Mouse (Mus musculus) heart, embryonic 15.5 days (tissue): ENCODE data around the gene S100a11. TPM values are rescaled to one million over a fixed set of nuclear protein-coding genes. Genes with fewer than 3 reads are reported as not detected.
A peak's percentile ranks its signal among the peaks of the same experiment; 100 is the strongest.

Source experiments
- ATAC-seq: fragments of 200-750 bp; cut with Nextera tagmentation; replicated peaks from 2 replicates; pipeline ENCODE4 v1.8.0; 2017; ENCODE audit warnings: low read depth, moderate TSS enrichment; ENCODE audit not compliant: insufficient number of reproducible peaks, insufficient read depth, low FRiP score
- H3K27ac ChIP-seq: fragments of 300-500 bp; sonication (generic); 2 replicates; pipeline ENCODE4 v1.5.1; 2015; ENCODE audit warnings: mild to moderate bottlenecking, inconsistent platforms
- H3K27me3 ChIP-seq: fragments of 300-500 bp; sonication (generic); 2 replicates; pipeline ENCODE4 v1.6.1; 2015; ENCODE audit warnings: inconsistent platforms
- H3K36me3 ChIP-seq: fragments of 300-500 bp; sonication (generic); 2 replicates; pipeline ENCODE4 v1.6.1; 2015; ENCODE audit warnings: mild to moderate bottlenecking, inconsistent platforms
- H3K4me1 ChIP-seq: fragments of 300-500 bp; sonication (generic); replicated peaks from 2 replicates; pipeline ENCODE4 v1.6.1; 2015; ENCODE audit warnings: inconsistent platforms
- H3K4me2 ChIP-seq: fragments of 300-500 bp; sonication (generic); 2 replicates; pipeline ENCODE4 v1.6.1; 2015; ENCODE audit warnings: inconsistent platforms, mild to moderate bottlenecking, moderate library complexity
- H3K4me3 ChIP-seq: fragments of 300-500 bp; sonication (generic); 2 replicates; pipeline ENCODE4 v1.5.1; 2015; ENCODE audit warnings: mild to moderate bottlenecking, inconsistent platforms
- H3K9ac ChIP-seq: fragments of 300-500 bp; sonication (generic); 2 replicates; pipeline ENCODE4 v1.6.1; 2015; ENCODE audit warnings: mild to moderate bottlenecking, inconsistent platforms
- H3K9me3 ChIP-seq: fragments of 300-500 bp; sonication (generic); replicated peaks from 2 replicates; pipeline ENCODE4 v1.6.1; 2016; ENCODE audit warnings: inconsistent platforms
- WGBS: fragments of 180-500 bp; shearing (Covaris S2); methylation state at CpG from one replicate; pipeline ENCODE4 v1.1.7; 2015; ENCODE audit warnings: mixed read lengths; 5-methylcytosine and 5-hydroxymethylcytosine counted together
- polyA plus RNA-seq: library from polyadenylated mRNA; unstranded; fragments of >200 nt; fragmentation: Nextera tagmentation; extraction: Ambion mirVana; gene quantifications from 2 replicates; pipeline ENCODE4 v1.2.1, GENCODE M21; 2015

S100a11 gene
- polyA plus RNA-seq, 1 experiment from 2014 or later: 878 TPM

DNA sequence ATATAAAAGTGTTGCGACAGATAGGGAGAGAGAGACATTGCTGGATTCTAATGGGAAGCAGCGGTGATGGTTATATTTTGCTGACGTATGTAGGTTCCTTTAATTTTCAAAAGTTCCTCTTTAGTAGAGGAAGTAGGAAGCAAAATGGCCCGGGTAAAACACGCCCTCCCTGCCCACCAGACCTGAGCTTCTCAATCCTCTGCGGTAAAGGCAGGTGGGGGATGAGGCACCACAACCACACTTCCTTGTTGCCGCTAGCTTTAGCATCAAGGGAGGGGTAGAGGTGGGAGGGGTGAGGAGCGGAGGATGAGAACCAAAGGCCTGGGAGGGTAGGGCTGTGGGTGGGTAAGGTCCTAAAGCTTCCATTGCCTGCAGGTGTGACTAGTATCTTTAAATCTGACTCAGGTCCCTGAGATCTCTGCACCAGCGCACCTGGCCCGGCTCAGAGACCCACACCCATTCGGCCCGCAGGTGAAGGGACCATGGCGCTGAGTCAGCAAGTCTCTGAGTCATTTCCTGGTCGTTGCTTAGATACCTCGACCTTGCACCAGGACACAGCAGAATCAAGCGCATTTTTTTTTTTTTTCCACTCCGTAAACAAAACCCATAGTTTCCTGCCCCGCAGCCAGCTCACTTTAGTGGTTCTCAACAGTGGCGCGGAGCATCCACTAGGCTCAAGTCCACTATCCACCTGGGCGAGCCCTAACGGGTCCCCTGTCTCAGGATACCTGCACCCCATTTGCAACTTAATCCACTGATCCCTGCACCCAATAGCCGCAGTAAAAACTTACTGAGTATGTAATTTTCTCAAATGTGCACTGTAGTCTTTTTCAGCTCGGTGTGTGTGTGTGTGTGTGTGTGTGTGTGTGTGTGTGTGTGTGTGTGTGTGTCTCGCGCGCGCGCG is 14.1 kb upstream of the S100a11 start:
- 0 out of 2 replicates have a peak overlapping the region, but pooled peaks have one; percentile 13 for H3K27ac ChIP-seq
- H3K4me1 ChIP-seq: no peaks in the 10 kb centered on the region
- peak overlapping the region; percentile 32 for H3K4me2 ChIP-seq
- ATAC-seq: peak; percentile 53; the same call in 1 of the 2 replicates
- no peak overlapping the region for H3K9ac ChIP-seq
- 37% methylated on average over 30 of the region's 30 CpGs for WGBS
- H3K36me3 ChIP-seq: no peaks in the 10 kb centered on the region
- peak overlapping the region; percentile 15; the same call in 1 of the 2 replicates for H3K4me3 ChIP-seq
- H3K9me3 ChIP-seq: no peaks in the 10 kb centered on the region
- H3K27me3 ChIP-seq: no peaks in the 10 kb centered on the region

DNA sequence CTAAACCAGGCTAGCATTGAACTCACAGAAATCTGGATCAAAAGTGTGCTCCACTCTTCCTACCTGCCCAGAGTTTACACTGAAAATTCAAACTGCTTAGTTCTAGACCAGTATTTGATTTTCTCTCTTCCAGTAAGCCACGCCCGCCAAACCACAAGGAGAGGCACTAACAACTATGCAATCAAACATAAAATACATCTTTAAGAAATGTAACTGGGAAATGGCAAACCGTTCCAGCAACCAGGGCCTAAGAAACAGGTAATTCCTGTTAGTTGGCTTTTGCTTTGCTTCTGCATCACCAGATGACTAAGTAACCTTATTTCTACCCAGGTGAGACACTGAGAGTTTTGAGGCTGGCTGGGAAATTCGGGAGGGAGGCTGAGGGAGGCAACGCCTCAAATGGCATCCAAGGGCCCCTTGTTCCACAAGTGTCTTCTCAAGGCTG is 13.4 kb upstream of the S100a11 start:
- no peaks in the 10 kb centered on the region for H3K9me3 ChIP-seq
- no peaks in the 10 kb centered on the region for H3K4me1 ChIP-seq
- no peak overlapping the region for H3K27ac ChIP-seq
- H3K27me3 ChIP-seq: no peaks in the 10 kb centered on the region
- H3K4me2 ChIP-seq: no peak overlapping the region
- H3K9ac ChIP-seq: no peak overlapping the region
- 75% methylated on average over 5 of the region's 5 CpGs for WGBS
- H3K4me3 ChIP-seq: no peak overlapping the region
- H3K36me3 ChIP-seq: no peaks in the 10 kb centered on the region
- ATAC-seq: no peak

DNA sequence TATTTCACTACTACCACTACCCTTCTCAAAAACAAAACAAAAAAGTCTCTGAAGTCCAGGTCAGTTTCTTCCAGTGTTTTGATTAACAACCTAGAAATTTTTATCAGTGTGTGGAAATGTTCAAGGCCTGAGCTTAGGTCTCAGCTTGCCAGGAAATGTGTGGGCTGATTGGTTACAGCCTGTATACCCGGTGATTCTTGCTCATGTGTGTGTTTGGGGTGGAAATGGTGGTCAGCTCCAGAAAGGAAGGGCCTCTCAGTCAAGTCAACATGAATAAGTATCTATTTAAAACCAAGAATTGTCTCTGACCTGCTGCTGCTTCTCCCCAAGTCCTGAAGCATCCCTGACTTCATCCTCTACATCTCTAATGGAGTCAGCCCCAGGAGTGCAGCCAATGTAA is 11.0 kb upstream of the S100a11 start:
- no peaks in the 10 kb centered on the region for H3K4me1 ChIP-seq
- no peak for ATAC-seq
- no peaks in the 10 kb centered on the region for H3K9me3 ChIP-seq
- H3K36me3 ChIP-seq: no peaks in the 10 kb centered on the region
- 35% methylated on average over 1 of the region's 1 CpGs for WGBS
- no peak overlapping the region for H3K4me2 ChIP-seq
- no peak overlapping the region for H3K27ac ChIP-seq
- H3K9ac ChIP-seq: no peak overlapping the region
- H3K27me3 ChIP-seq: no peaks in the 10 kb centered on the region
- H3K4me3 ChIP-seq: no peak overlapping the region

DNA sequence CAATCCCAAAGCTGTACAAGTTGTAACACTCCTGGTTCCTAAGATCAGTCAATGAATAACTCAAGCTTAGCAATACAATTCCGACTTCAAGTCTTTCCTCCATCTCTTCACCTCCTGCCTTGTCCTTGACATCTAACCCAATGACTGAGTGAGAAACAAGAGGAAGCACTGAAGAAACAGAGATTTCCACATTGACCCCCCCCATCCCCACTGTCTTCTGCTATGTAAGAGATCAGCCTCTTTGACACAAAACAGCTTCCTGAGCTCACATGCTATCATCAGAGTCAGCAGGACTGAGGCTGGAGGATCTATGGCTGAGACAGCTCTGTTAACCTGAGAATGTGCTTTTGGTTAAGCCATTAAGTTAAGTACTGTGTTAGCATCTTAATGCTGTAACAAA is 9.3 kb upstream of the S100a11 start:
- Histone ChIP-seq H3K27me3 (no peaks in the 10 kb centered on the region), H3K4me3 (no peak overlapping the region), H3K36me3 (no peaks in the 10 kb centered on the region), H3K27ac (no peak overlapping the region), H3K4me2 (no peak overlapping the region), H3K9ac (no peak overlapping the region), H3K4me1 (no peaks in the 10 kb centered on the region), H3K9me3 (no peaks in the 10 kb centered on the region)
- WGBS: 61% methylated on average over 1 of the region's 1 CpGs
- no peak for ATAC-seq

DNA sequence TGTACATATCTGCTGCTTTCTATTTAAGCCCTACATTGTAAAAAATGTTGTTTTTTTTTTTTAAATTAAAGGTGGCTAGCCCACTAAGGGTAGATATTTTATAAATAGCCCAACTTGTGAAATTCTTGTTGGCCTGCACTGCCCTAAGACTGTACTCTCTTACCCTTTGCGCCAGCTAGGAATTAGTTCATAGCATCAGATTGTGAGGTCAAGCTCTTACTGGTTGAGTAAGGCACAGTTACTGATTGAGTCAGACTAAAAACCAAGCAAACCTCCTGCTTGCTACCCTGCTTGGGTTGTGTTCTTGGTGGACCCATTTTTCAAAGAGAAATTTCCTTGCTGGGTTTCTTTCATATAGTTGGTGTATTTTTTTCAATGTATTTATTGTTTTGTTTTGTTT is 8.5 kb upstream of the S100a11 start:
- 84% methylated on average over 1 of the region's 1 CpGs for WGBS
- Histone ChIP-seq H3K4me2 (no peak overlapping the region), H3K4me1 (no peaks in the 10 kb centered on the region), H3K27me3 (no peaks in the 10 kb centered on the region), H3K9ac (no peak overlapping the region), H3K9me3 (no peaks in the 10 kb centered on the region), H3K4me3 (no peak overlapping the region), H3K36me3 (no peaks in the 10 kb centered on the region), H3K27ac (no peak overlapping the region)
- no peak for ATAC-seq

DNA sequence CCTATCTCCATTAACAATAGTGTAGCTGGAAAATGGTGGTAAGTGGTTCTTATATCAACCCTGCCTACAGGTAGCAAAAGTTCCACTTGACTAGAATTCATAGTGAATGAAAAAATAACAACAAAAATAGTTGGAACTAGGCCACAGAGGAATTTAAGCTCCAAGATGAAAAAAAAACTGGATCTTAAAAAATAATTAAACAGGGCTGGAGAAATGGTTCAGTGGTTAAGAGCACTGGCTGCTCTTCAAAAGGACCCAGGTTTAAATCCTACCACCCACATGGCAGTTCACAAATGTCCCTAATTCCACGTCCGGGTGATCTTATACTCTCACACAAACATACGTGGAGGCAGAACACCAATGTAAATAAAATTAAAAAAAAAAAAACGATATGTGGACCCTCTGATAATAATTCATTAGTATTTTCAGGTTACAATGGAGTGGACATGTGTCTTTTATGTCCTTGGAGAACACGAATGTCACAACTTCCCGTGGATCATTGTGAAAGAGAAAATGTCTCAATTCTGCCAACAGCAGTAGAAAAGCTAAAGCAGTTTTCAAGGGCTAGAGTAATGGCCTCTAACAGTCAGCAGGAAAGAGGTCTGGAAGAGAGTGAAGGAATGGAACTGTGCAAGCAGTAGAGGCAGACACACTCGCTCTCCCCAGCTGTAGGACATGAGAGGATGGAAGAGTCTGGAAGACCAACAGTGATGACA is 7.7 kb upstream of the S100a11 start:
- Histone ChIP-seq H3K9ac (no peak overlapping the region), H3K36me3 (no peaks in the 10 kb centered on the region), H3K27ac (no peak overlapping the region), H3K4me2 (no peak overlapping the region), H3K27me3 (no peaks in the 10 kb centered on the region), H3K4me3 (no peak overlapping the region), H3K9me3 (no peaks in the 10 kb centered on the region), H3K4me1 (no peaks in the 10 kb centered on the region)
- ATAC-seq: no peak
- WGBS: 74% methylated on average over 7 of the region's 7 CpGs

DNA sequence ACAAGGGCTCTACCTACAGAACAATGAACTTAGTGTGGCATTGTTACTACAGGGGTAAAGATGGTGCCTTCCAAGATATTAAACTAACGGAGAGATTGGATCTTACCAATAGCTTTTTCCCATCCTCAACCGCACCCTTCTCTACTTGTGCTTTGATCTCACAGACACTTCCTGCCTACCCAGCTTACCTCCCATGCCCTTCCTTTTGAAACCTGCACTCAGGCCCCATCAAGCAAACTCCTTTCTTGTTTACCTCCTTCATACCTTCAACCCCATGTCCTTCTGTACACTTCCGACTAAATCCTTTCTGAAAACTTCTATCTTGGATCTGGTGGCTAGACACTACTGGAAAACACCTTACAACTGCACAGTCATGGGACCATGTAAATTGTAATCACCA is 5.7 kb upstream of the S100a11 start:
- H3K4me3 ChIP-seq: no peak overlapping the region
- H3K9ac ChIP-seq: no peak overlapping the region
- H3K4me2 ChIP-seq: no peak overlapping the region
- H3K9me3 ChIP-seq: no peaks in the 10 kb centered on the region
- H3K36me3 ChIP-seq: no peaks in the 10 kb centered on the region
- H3K27me3 ChIP-seq: no peaks in the 10 kb centered on the region
- no peaks in the 10 kb centered on the region for H3K4me1 ChIP-seq
- no peak for ATAC-seq
- WGBS: 82% methylated on average over 3 of the region's 3 CpGs
- no peak overlapping the region for H3K27ac ChIP-seq

DNA sequence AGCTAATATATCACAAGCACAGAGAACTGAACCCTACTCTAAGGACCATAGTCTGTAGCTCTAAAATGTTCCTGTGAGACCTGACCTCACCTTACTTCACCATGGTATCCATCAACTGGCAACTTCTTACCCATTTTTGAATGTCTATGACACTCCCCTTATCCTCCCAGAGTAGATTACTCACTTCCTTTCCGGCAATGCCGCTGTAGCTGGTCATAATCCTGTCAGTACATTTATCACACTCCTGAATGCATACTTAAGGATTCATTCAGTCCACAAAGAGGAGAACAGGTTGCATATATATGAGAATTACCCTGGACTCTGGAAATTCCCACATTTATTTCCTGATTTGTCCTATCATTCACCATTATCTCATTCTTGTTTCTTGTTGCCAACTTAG is 2.9 kb upstream of the S100a11 start:
- Histone ChIP-seq H3K4me1 (peaks cover 8% of the 10 kb centered on the region), H3K4me3 (no peak overlapping the region), H3K4me2 (no peak overlapping the region), H3K9ac (no peak overlapping the region), H3K36me3 (no peaks in the 10 kb centered on the region), H3K9me3 (no peaks in the 10 kb centered on the region), H3K27me3 (no peaks in the 10 kb centered on the region), H3K27ac (no peak overlapping the region)
- 64% methylated on average over 2 of the region's 2 CpGs for WGBS
- ATAC-seq: no peak

DNA sequence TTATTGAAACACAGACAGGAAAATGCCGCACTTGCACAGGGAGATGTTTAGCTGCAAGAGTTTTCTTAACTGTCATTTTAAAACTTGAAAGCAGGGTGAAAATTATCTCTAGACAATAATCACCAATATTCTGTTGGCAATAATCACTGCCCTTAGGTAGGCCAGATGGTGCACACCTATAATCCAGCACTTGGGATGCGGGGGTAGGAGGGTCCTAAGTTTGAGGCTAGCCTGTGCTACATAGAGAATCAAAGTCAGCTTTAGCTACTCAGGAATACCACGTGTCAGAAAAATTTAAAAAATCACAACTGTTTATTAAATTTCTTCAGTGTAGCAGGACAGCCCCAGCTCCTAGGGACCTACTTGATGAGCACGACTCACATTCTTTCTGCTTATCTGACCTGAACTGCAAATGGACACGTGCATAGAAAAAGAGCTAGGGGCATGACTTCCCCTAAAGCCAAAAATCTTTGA is 395 bp upstream of the S100a11 start:
- H3K9me3 ChIP-seq: no peaks in the 10 kb centered on the region
- H3K27me3 ChIP-seq: no peaks in the 10 kb centered on the region
- no peak for ATAC-seq
- peak overlapping the region; percentile 66 for H3K4me2 ChIP-seq
- WGBS: 47% methylated on average over 5 of the region's 5 CpGs
- peak overlapping the region; percentile 65; the same call in 1 of the 2 replicates for H3K9ac ChIP-seq
- peaks cover 2% of the 10 kb centered on the region; the same call in 1 of the 2 replicates for H3K36me3 ChIP-seq
- H3K4me3 ChIP-seq: peak overlapping the region; percentile 64
- H3K4me1 ChIP-seq: peaks cover 11% of the 10 kb centered on the region
- H3K27ac ChIP-seq: 0 out of 2 replicates have a peak overlapping the region, but pooled peaks have one; percentile 89

DNA sequence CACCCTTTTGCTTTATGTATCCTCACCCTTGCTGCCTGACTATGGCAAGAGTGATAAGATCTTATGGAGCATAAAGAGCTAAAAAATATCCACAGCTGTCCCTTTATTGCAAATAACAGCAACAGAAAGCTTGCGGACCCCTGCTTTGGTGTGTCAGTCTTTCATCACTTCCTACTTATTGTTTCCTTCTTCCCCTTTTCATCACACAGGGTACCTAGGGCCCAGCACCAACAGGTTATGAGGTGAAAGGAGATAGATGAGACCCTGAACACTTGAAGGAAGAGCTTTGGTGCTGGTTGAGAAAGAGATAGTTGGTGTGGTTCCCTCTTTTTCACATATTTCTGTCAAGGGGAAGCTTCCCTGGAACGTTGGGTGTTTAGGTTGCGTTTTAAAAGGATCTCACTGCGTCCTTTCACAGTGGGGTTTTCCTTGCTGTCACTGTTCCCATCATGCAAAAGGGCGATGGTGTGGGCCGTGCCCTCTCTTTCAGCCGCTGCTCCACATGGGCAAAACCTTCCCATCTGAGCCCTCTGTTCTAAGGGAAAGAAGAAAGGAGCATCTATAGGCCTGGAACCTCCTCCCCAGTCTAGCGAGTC is 1.3 kb downstream of the S100a11 start:
- WGBS: 79% methylated on average over 8 of the region's 8 CpGs
- Histone ChIP-seq H3K4me3 (peak overlapping the region; percentile 64), H3K27me3 (no peaks in the 10 kb centered on the region), H3K4me1 (peaks cover 11% of the 10 kb centered on the region), H3K36me3 (peaks cover 9% of the 10 kb centered on the region; the same call in 1 of the 2 replicates), H3K4me2 (peak overlapping the region; percentile 66), H3K27ac (peak overlapping the region; percentile 89; the same call in 1 of the 2 replicates), H3K9ac (0 out of 2 replicates have a peak overlapping the region, but pooled peaks have one; percentile 65), H3K9me3 (no peaks in the 10 kb centered on the region)
- ATAC-seq: no peak

DNA sequence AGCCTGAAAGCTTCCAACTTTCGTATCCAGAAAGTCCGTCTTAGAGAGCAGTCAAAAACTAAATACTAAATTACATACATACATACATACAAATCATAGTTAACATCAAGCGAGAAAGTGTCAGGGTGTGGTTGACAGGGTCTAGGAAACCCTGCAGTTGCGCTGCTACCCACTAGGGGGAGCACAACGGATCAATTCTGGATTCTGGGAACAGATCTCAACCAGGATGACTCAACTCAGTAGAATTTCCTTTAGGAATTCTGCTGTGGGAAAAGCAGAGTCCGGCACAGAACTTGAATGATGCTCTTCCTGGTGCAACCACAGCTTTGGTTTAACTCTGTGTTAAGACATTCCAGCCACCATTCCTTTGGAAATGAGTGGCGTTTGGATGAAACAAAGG is 2.3 kb downstream of the S100a11 start:
- no peaks in the 10 kb centered on the region for H3K9me3 ChIP-seq
- peaks cover 11% of the 10 kb centered on the region for H3K4me1 ChIP-seq
- no peaks in the 10 kb centered on the region for H3K27me3 ChIP-seq
- H3K9ac ChIP-seq: no peak overlapping the region
- 0 out of 2 replicates have a peak overlapping the region, but pooled peaks have one; percentile 37 for H3K27ac ChIP-seq
- no peak overlapping the region for H3K4me3 ChIP-seq
- 30% methylated on average over 7 of the region's 7 CpGs for WGBS
- ATAC-seq: no peak
- peaks cover 19% of the 10 kb centered on the region; the same call in 1 of the 2 replicates for H3K36me3 ChIP-seq
- peak overlapping the region; percentile 44 for H3K4me2 ChIP-seq
